Mouse (Mus musculus) liver, postnatal 0 days (tissue): ENCODE measurements around the gene Cited1. TPM values are rescaled to one million over a fixed set of nuclear protein-coding genes. Genes with fewer than 3 reads are reported as not detected.

ENCODE experiments used
- ATAC-seq: fragments of 200-750 bp; cut with Nextera tagmentation; 2 replicates; pipeline ENCODE4 v1.8.0; 2017; ENCODE audit warnings: mild to moderate bottlenecking, moderate library complexity
- DNase-seq: peaks from one replicate; pipeline ENCODE4 v3.0.0-alpha.2; 2016
- H3K27ac ChIP-seq: fragments of 300-500 bp; sonication (generic); 2 replicates; pipeline ENCODE4 v1.5.1; 2014; ENCODE audit warnings: antibody characterized with exemption, moderate library complexity, mild to moderate bottlenecking, low read depth
- H3K27me3 ChIP-seq: fragments of 300-500 bp; sonication (generic); 2 replicates; pipeline ENCODE4 v1.6.1; 2014; ENCODE audit warnings: low read length, control low read depth, mixed read lengths; ENCODE audit not compliant: insufficient read depth
- H3K36me3 ChIP-seq: fragments of 300-500 bp; sonication (generic); replicated peaks from 2 replicates; pipeline ENCODE4 v1.6.1; 2014; ENCODE audit warnings: mild to moderate bottlenecking, control low read depth, low read length, moderate library complexity, mixed read lengths; ENCODE audit not compliant: insufficient read depth
- H3K4me1 ChIP-seq: fragments of 300-500 bp; sonication (generic); 2 replicates; pipeline ENCODE4 v1.6.1; 2014; ENCODE audit warnings: antibody characterized with exemption, mild to moderate bottlenecking, control low read depth; ENCODE audit not compliant: insufficient read depth
- H3K4me2 ChIP-seq: fragments of 300-500 bp; sonication (generic); 2 replicates; pipeline ENCODE4 v1.6.1; 2014; ENCODE audit warnings: low read depth, mild to moderate bottlenecking, low read length, moderate library complexity, mixed read lengths
- H3K4me3 ChIP-seq: fragments of 300-500 bp; sonication (generic); 2 replicates; pipeline ENCODE4 v1.5.1; 2014; ENCODE audit warnings: low read depth, low read length
- H3K9ac ChIP-seq: fragments of 300-500 bp; sonication (generic); replicated peaks from 2 replicates; pipeline ENCODE4 v1.6.1; 2014; ENCODE audit warnings: mild to moderate bottlenecking, moderate library complexity
- H3K9me3 ChIP-seq: fragments of 300-500 bp; sonication (generic); 2 replicates; pipeline ENCODE4 v1.6.1; 2016; ENCODE audit warnings: mild to moderate bottlenecking, control low read depth, low read length, mixed read lengths
- CTCF ChIP-seq: sonication (generic); IDR thresholded peaks from 2 replicates; pipeline ENCODE4 v1.5.1; 2016; ENCODE audit warnings: antibody characterized with exemption, low read depth
- EP300 ChIP-seq: IDR thresholded peaks from 2 replicates; pipeline ENCODE4 v1.6.1; 2016; ENCODE audit warnings: antibody characterized with exemption, low read depth, mild to moderate bottlenecking
- WGBS: fragments of 180-500 bp; shearing (Covaris S2); extraction: QIAGEN DNeasy Blood & Tissue Kit; methylation state at CpG from one replicate; pipeline ENCODE4 v1.1.7; 2014; ENCODE audit not compliant: insufficient replicate concordance; 5-methylcytosine and 5-hydroxymethylcytosine counted together
- polyA plus RNA-seq: library from polyadenylated mRNA; unstranded; fragments of >200 nt; fragmentation: Nextera tagmentation; extraction: Ambion mirVana; gene quantifications from 2 replicates; pipeline ENCODE4 v1.2.1, GENCODE M21; 2015

Cited1 gene
- 0.74 and 0.78 TPM in 2 replicates for polyA plus RNA-seq

GRCm38 (mm10) chrX:102251937-102252860 is at the start of gene Cited1:
TSS of gene Cited1 (minus strand) at chrX:102252181.
- TF ChIP-seq CTCF (no peak), EP300 (no peak)
- Histone ChIP-seq H3K9me3 (no peaks in the 10 kb centered on the region), H3K4me2 (peak within 1 kb of the TSS; percentile 81), H3K9ac (no peak within 1 kb of the TSS), H3K4me3 (peak within 1 kb of the TSS; percentile 45), H3K27ac (no peak within 1 kb of the TSS), H3K27me3 (peaks cover 51% of the 10 kb centered on the region), H3K36me3 (no peaks in the 10 kb centered on the region), H3K4me1 (no peaks in the 10 kb centered on the region)
- peak; percentile 87 for ATAC-seq
- peak; percentile 56 for DNase-seq
- 25% methylated on average over 44 of the region's 44 CpGs for WGBS

DNA sequence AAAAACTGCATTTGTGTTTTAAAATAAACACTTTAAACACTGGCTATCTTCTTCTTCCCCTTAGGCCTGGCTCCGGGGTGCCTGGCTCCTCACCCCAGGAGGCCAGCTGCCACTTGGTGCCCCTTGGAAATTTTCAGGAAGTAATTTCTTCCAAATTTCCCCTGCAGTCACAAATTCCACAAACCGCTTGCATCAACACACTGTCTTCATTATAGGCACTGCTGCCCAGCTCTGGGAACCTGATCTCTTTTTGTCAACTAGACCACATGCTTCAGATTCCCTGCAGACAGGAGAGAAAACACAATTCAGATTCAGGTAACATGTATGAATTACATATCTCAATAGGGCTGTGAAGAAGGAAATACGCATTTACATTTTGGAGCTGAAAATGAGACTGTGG is 32.9 kb upstream of the Cited1 start:
- H3K4me2 ChIP-seq = no peak overlapping the region
- peaks cover 3% of the 10 kb centered on the region; the same call in 1 of the 2 replicates for H3K27me3 ChIP-seq
- WGBS = 82% methylated on average over 3 of the region's 3 CpGs
- no peak overlapping the region for H3K4me3 ChIP-seq
- ATAC-seq (no peak), DNase-seq (no peak)
- no peak overlapping the region for H3K9ac ChIP-seq
- H3K27ac ChIP-seq = no peak overlapping the region
- no peaks in the 10 kb centered on the region for H3K4me1 ChIP-seq
- no peaks in the 10 kb centered on the region for H3K9me3 ChIP-seq
- TF ChIP-seq EP300 = no peak
- TF ChIP-seq CTCF = no peak
- no peaks in the 10 kb centered on the region for H3K36me3 ChIP-seq

GRCm38 (mm10) chrX:102262620-102263345 is 10.8 kb upstream of the Cited1 start:
- Histone ChIP-seq H3K4me1 (no peaks in the 10 kb centered on the region), H3K36me3 (no peaks in the 10 kb centered on the region), H3K9ac (no peak overlapping the region), H3K27ac (no peak overlapping the region), H3K4me2 (no peak overlapping the region), H3K9me3 (no peaks in the 10 kb centered on the region), H3K27me3 (no peaks in the 10 kb centered on the region), H3K4me3 (no peak overlapping the region)
- ATAC-seq = no peak
- WGBS = 77% methylated on average over 14 of the region's 14 CpGs
- no peak for DNase-seq
- TF ChIP-seq EP300 (no peak), CTCF (no peak)

GRCm38 (mm10) chrX:102259772-102260171 is 7.8 kb upstream of the Cited1 start:
- ATAC-seq = no peak
- no peak overlapping the region for H3K9ac ChIP-seq
- TF ChIP-seq EP300 (no peak), CTCF (no peak)
- H3K27me3 ChIP-seq = no peaks in the 10 kb centered on the region
- no peaks in the 10 kb centered on the region for H3K4me1 ChIP-seq
- no peak overlapping the region for H3K4me3 ChIP-seq
- 89% methylated on average over 4 of the region's 4 CpGs for WGBS
- H3K9me3 ChIP-seq = no peaks in the 10 kb centered on the region
- no peaks in the 10 kb centered on the region for H3K36me3 ChIP-seq
- H3K4me2 ChIP-seq = no peak overlapping the region
- H3K27ac ChIP-seq = no peak overlapping the region
- no peak for DNase-seq

- H3K27ac ChIP-seq = no peak overlapping the region
- H3K4me1 ChIP-seq = no peaks in the 10 kb centered on the region
- H3K9me3 ChIP-seq = no peaks in the 10 kb centered on the region
- no peak for ATAC-seq
- H3K4me2 ChIP-seq = peak overlapping the region; percentile 9; the same call in 1 of the 2 replicates
- H3K27me3 ChIP-seq = peaks cover 46% of the 10 kb centered on the region
- DNase-seq = no peak
- H3K4me3 ChIP-seq = no peak overlapping the region
- TF ChIP-seq CTCF (no peak), EP300 (no peak)
- WGBS = 16% methylated on average over 7 of the region's 7 CpGs
- H3K9ac ChIP-seq = no peak overlapping the region
- H3K36me3 ChIP-seq = no peaks in the 10 kb centered on the region
Observed at GRCm38 (mm10) chrX:102253892-102254291, 1.9 kb upstream of the Cited1 start.
